Mouse (Mus musculus): ENCODE measurements around the gene Nfib.

DNA sequence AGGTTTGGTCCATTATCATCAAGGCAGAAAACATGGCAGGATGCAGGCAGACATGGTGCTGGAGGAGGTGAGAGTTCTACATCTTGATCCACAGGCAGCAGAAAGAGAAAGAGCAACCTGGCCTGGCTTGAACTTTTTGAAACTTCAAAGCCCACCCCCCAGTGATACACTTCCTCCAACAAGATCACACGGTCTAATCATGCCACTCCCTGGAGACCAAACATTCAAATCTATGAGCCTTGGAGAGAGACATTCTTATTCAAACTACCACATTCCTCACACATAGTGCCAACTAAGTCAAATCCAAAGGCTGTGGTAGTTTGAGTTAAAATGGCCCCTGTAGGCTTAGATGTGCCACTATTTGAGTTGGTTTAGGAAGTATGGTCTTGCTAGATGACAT, 104.9 kb downstream of the Nfib start:
- TF ChIP-seq POLR2AphosphoS2 (IDR thresholded peaks at IDR 0.05; ENCODE audit: insufficient read length, low read depth) (no peak), POLR2A (IDR thresholded peaks at IDR 0.05; ENCODE audit: insufficient read length, low read depth) (no peak), TCF3 (IDR thresholded peaks at IDR 0.05; ENCODE audit: insufficient read length, low read depth) (no peak), E2F4 (IDR thresholded peaks at IDR 0.05; ENCODE audit: insufficient read depth) (no peak), REST (IDR thresholded peaks at IDR 0.05; ENCODE audit: insufficient read depth, insufficient read length) (no peak), SRF (IDR thresholded peaks at IDR 0.05; ENCODE audit: control insufficient read depth, insufficient read length, low read depth) (no peak)

All from myocyte (in vitro differentiated cells).